Mouse (Mus musculus) myocyte (in vitro differentiated cells): ENCODE data around the gene Msh5.

Experiments used
- MYOD1 ChIP-seq, 3 experiments: IDR thresholded peaks; one replicate each; pipeline ENCODE4 v1.6.1; 2011; ENCODE audit warnings: control low read depth in 2 of 3, low read depth in 2 of 3, mild to moderate bottlenecking in 2 of 3, moderate library complexity in 1 of 3; ENCODE audit not compliant: insufficient read length in 2 of 3, control insufficient read depth in 1 of 3
- POLR2A ChIP-seq: IDR thresholded peaks from one replicate; pipeline ENCODE4 v1.6.1; 2011; ENCODE audit warnings: low read depth, mild to moderate bottlenecking, control low read depth, moderate library complexity; ENCODE audit not compliant: insufficient read length
- TCF12 ChIP-seq: IDR thresholded peaks from one replicate; pipeline ENCODE4 v1.6.1; 2011; ENCODE audit warnings: mild to moderate bottlenecking, control low read depth; ENCODE audit not compliant: poor library complexity, insufficient read depth, severe bottlenecking
- USF1 ChIP-seq: IDR thresholded peaks from one replicate; pipeline ENCODE4 v1.6.1; 2011; ENCODE audit warnings: low read depth, mild to moderate bottlenecking, control low read depth, moderate library complexity

DNA sequence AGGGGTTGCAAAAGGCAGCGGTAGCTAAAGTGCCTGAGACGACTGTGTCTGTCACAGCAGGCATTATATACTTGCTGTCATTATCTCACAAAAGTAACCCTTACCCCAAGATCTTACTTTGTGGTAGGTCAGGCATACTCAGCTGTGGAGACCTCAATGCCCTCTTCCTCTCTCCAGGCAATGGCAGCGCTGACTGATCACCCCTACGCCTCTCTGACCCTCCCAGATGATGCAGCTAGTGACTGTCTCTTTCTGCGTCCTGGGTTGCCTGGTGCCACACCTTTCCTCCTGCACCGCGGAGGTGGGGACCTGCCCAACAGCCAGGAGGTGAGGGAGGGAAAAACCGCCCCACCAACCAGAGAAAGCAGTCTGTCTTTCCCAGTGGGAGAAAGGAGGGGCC, 14.8 kb upstream of the Msh5 start:
- TF ChIP-seq TCF12 (no peak), POLR2A (no peak), USF1 (no peak), MYOD1 (IDR thresholded peaks at IDR 0.05; ENCODE audit: control insufficient read depth in 1 of 3, insufficient read length in 2 of 3, low read depth in 2 of 3) (no peak)
